16 mouse cellular contexts compared by ENCODE assay signal in the genomic region with DNA sequence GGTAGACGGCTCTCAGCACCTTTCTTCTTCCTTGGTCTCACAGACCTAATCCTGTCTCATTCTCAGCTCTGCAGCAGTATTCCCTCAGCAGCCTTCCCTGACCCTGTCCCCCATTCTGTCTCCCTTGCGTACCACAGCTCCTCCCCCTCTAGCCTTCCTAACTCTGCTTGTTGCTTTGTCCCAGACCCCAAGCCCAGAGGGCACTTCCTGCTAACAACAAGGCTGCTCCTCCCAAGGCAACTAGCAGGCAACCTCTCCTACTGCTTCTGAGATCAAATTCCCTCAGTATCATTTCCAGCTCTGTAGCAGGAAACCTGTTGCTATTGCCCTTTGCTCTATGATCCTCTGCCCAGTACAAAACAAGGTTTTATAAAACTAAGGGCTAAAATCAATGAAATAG.
DNase-seq lines count a peak whose midpoint lies in the region; ATAC-seq lines count a peak whose summit lies in the region.
"Had no signal": no experiment of that assay in that cellular context is flagged by ENCODE, and none has a peak within 500 bp of the region (broad histone marks: within the 10 kb centered on the region; RNA-seq: fewer than 3 reads in every experiment).

No protein-coding gene starts in this region.

- H3K27ac ChIP-seq in intestine, embryonic 16.5 days (ENCODE audit: low read length) = no peak overlapping the region
- no peak overlapping the region for H3K27ac ChIP-seq in neural tube, embryonic 15.5 days (replicated peaks)
- H3K27ac ChIP-seq: gastrocnemius, adult 2 months; heart, embryonic 13.5 days; hindbrain, embryonic 12.5 days; liver, embryonic 13.5 days; midbrain, embryonic 15.5 days had no signal

- no peak overlapping the region for H3K4me2 ChIP-seq in intestine, embryonic 16.5 days (ENCODE audit: low read depth, low read length)
- H3K4me2 ChIP-seq in neural tube, embryonic 15.5 days = no peak overlapping the region
- H3K4me2 ChIP-seq: heart, embryonic 13.5 days; hindbrain, embryonic 12.5 days; liver, embryonic 13.5 days; midbrain, embryonic 15.5 days had no signal

- no peaks in the 10 kb centered on the region for H3K27me3 ChIP-seq in intestine, embryonic 16.5 days (replicated peaks; ENCODE audit: control insufficient read depth, insufficient read depth, low read length)
- no peaks in the 10 kb centered on the region for H3K27me3 ChIP-seq in neural tube, embryonic 15.5 days (replicated peaks)
- H3K27me3 ChIP-seq: heart, embryonic 13.5 days; hindbrain, embryonic 12.5 days; liver, embryonic 13.5 days; midbrain, embryonic 15.5 days had no signal

- H3K9ac ChIP-seq in intestine, embryonic 16.5 days (ENCODE audit: low read depth, low read length) = no peak overlapping the region
- H3K9ac ChIP-seq in neural tube, embryonic 15.5 days (replicated peaks) = no peak overlapping the region
- H3K9ac ChIP-seq: heart, embryonic 13.5 days; hindbrain, embryonic 12.5 days; liver, embryonic 13.5 days; midbrain, embryonic 15.5 days had no signal

- intact Hi-C loops in heart, postnatal 36 days (cut with DNase I) = no loop called here
- intact Hi-C loops in heart, postnatal 25 days (cut with DNase I) = loop anchor here (5.0 kb wide), 1 partner anchor 307 kb away; no protein-coding TSS in a partner anchor

- H3K4me1 ChIP-seq in intestine, embryonic 16.5 days (ENCODE audit: control insufficient read depth, insufficient read depth, low read length) = no peaks in the 10 kb centered on the region
- 0 out of 2 replicates have a peak, but pooled peaks cover 4% of the 10 kb centered on the region for H3K4me1 ChIP-seq in neural tube, embryonic 15.5 days
- H3K4me1 ChIP-seq: hindbrain, embryonic 12.5 days; liver, embryonic 13.5 days; midbrain, embryonic 15.5 days had no signal

- no peaks in the 10 kb centered on the region for H3K36me3 ChIP-seq in intestine, embryonic 16.5 days (ENCODE audit: control insufficient read depth, insufficient read depth, low read length)
- no peaks in the 10 kb centered on the region for H3K36me3 ChIP-seq in neural tube, embryonic 15.5 days
- H3K36me3 ChIP-seq: heart, embryonic 13.5 days; hindbrain, embryonic 12.5 days; liver, embryonic 13.5 days; midbrain, embryonic 15.5 days had no signal

- H3K4me3 ChIP-seq in intestine, embryonic 16.5 days (ENCODE audit: low read length) = no peak overlapping the region
- no peak overlapping the region for H3K4me3 ChIP-seq in neural tube, embryonic 15.5 days (replicated peaks)
- H3K4me3 ChIP-seq: gastrocnemius, adult 2 months; heart, embryonic 13.5 days; hindbrain, embryonic 12.5 days; liver, embryonic 13.5 days; midbrain, embryonic 15.5 days had no signal

- H3K9me3 ChIP-seq in intestine, embryonic 16.5 days (ENCODE audit: control insufficient read depth, low read length) = no peaks in the 10 kb centered on the region
- H3K9me3 ChIP-seq in neural tube, embryonic 15.5 days (replicated peaks) = no peaks in the 10 kb centered on the region
- H3K9me3 ChIP-seq: heart, embryonic 13.5 days; hindbrain, embryonic 12.5 days; liver, embryonic 13.5 days; midbrain, embryonic 15.5 days had no signal

- WGBS in intestine, embryonic 16.5 days = 74% methylated on average over 2 of the region's 2 CpGs
- WGBS in neural tube, embryonic 15.5 days = 56% methylated on average over 2 of the region's 2 CpGs

- ATAC-seq in intestine, embryonic 16.5 days = peak; percentile 62; the same call in 1 of the 2 replicates
- no peak for ATAC-seq in neural tube, embryonic 15.5 days (ENCODE audit: low FRiP score)
- ATAC-seq in cerebellum, adult (ENCODE audit: insufficient number of reproducible peaks, low FRiP score, low TSS enrichment) = no peak
- ATAC-seq: midbrain, embryonic 15.5 days had no signal

- DNase-seq in heart, adult 18-20 months = peak; percentile 7 to 27
- no peak for DNase-seq in heart, postnatal 36 days
- DNase-seq in R1 (ENCODE audit: low read depth, low spot score) = peak; percentile 52
- DNase-seq in kidney, postnatal 10 days = peak; percentile 5
- DNase-seq in heart, postnatal 25 days (ENCODE audit: low spot score) = no peak
- DNase-seq: adrenal gland, adult 8-10 months; cerebellum, adult 9-11 months; gastrocnemius, adult 2 months; liver, embryonic 13.5 days; right cerebral cortex, postnatal 14 days had no signal

Comparison
In these comparisons a context has a peak if more than half of its experiments do, and no peak if none do; other contexts are left out.
1. DNase-seq: peak in heart, adult 18-20 months (2 of 2), R1 (single experiment) and kidney, postnatal 10 days (single experiment); none in heart, postnatal 36 days (0 of 2) and heart, postnatal 25 days (single experiment).